Mouse (Mus musculus): ENCODE data around the gene Fgfr2.

GRCm38 (mm10) chr7:130834958-130835861, 2287.9 kb downstream of the Fgfr2 start:
- TF ChIP-seq CTCF (IDR thresholded peaks at IDR 0.05; ENCODE audit: extremely low read depth, insufficient read length, insufficient replicate concordance, low read depth, low read length) (no peak), POLR2A (IDR thresholded peaks at IDR 0.05; ENCODE audit: low read depth, low read length) (no peak)

Data from small intestine, adult 2 months (tissue).